Mouse (Mus musculus) myocyte (in vitro differentiated cells): ENCODE data around the gene Dlg2.

Experiments used
- CEBPB ChIP-seq: IDR thresholded peaks from 2 replicates; pipeline ENCODE4 v1.6.1; 2011; ENCODE audit warnings: mild to moderate bottlenecking, moderate library complexity; ENCODE audit not compliant: poor library complexity, insufficient read depth, severe bottlenecking
- E2F4 ChIP-seq: IDR thresholded peaks from one replicate; pipeline ENCODE4 v1.6.1; 2011; ENCODE audit warnings: mild to moderate bottlenecking, control low read depth, moderate library complexity; ENCODE audit not compliant: insufficient read depth
- MAX ChIP-seq: IDR thresholded peaks from one replicate; pipeline ENCODE4 v1.6.1; 2011; ENCODE audit warnings: low read depth, mild to moderate bottlenecking, control low read depth
- MYOD1 ChIP-seq, 3 experiments: IDR thresholded peaks; one replicate each; pipeline ENCODE4 v1.6.1; 2011; ENCODE audit warnings: control low read depth in 2 of 3, low read depth in 2 of 3, mild to moderate bottlenecking in 2 of 3, moderate library complexity in 1 of 3; ENCODE audit not compliant: insufficient read length in 2 of 3, control insufficient read depth in 1 of 3
- MYOG ChIP-seq, 3 experiments: IDR thresholded peaks; one replicate each; pipeline ENCODE4 v1.6.1; 2011; ENCODE audit warnings: control low read depth in 2 of 3, low read depth in 2 of 3, mild to moderate bottlenecking in 2 of 3; ENCODE audit not compliant: insufficient read length in 2 of 3, control insufficient read depth in 1 of 3, insufficient read depth in 1 of 3
- POLR2A ChIP-seq: IDR thresholded peaks from one replicate; pipeline ENCODE4 v1.6.1; 2011; ENCODE audit warnings: low read depth, mild to moderate bottlenecking, control low read depth, moderate library complexity; ENCODE audit not compliant: insufficient read length
- POLR2AphosphoS2 ChIP-seq: IDR thresholded peaks from one replicate; pipeline ENCODE4 v1.6.1; 2011; ENCODE audit warnings: low read depth, control low read depth; ENCODE audit not compliant: insufficient read length
- REST ChIP-seq: IDR thresholded peaks from one replicate; pipeline ENCODE4 v1.6.1; 2011; ENCODE audit warnings: mild to moderate bottlenecking, control low read depth, moderate library complexity; ENCODE audit not compliant: insufficient read depth, insufficient read length
- SRF ChIP-seq: IDR thresholded peaks from one replicate; pipeline ENCODE4 v1.6.1; 2011; ENCODE audit warnings: low read depth; ENCODE audit not compliant: control insufficient read depth, insufficient read length
- TCF12 ChIP-seq: IDR thresholded peaks from one replicate; pipeline ENCODE4 v1.6.1; 2011; ENCODE audit warnings: mild to moderate bottlenecking, control low read depth; ENCODE audit not compliant: poor library complexity, insufficient read depth, severe bottlenecking
- TCF3 ChIP-seq: IDR thresholded peaks from one replicate; pipeline ENCODE4 v1.6.1; 2011; ENCODE audit warnings: low read depth, control low read depth; ENCODE audit not compliant: insufficient read length
- USF1 ChIP-seq: IDR thresholded peaks from one replicate; pipeline ENCODE4 v1.6.1; 2011; ENCODE audit warnings: low read depth, mild to moderate bottlenecking, control low read depth, moderate library complexity

DNA sequence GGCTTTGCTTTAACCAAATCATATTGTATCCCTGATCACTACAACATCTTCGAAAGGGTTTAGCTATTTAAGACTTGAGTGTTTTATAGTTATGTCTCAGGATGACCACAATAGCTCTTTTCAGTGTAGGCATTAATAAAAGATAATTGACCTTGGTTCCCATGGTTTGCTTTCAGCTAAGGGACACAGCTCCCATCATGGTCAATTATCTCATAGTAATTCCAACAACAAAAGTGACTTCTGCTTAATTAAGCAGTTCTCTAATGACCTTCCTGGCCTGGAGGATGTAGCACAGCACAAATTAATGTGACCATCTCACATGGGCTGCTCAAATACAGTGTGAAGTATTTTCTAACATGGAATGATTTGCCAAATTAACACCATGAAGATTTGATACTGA lies 738.4 kb downstream of the Dlg2 start:
- TF ChIP-seq TCF12 (no peak), E2F4 (no peak), POLR2A (no peak), USF1 (no peak), CEBPB (no peak), MAX (no peak), REST (no peak), MYOG (IDR thresholded peaks at IDR 0.05; ENCODE audit: control insufficient read depth in 1 of 3, insufficient read depth in 1 of 3, insufficient read length in 2 of 3, low read depth in 2 of 3) (no peak), MYOD1 (IDR thresholded peaks at IDR 0.05; ENCODE audit: control insufficient read depth in 1 of 3, insufficient read length in 2 of 3, low read depth in 2 of 3) (no peak), POLR2AphosphoS2 (no peak), SRF (no peak), TCF3 (no peak)
